Mouse (Mus musculus): ENCODE results near the gene Pcdh18.
A peak's percentile ranks its signal among the peaks of the same experiment; 100 is the strongest.

Pcdh18 gene

GRCm38 (mm10) chr3:49756870-49757625 lies at the start of gene Pcdh18:
Gene Pcdh18, minus strand, starts transcription at chr3:49757325.
- DNase-seq: peak; percentile 50 to 59

- no peak for DNase-seq
Measured at GRCm38 (mm10) chr3:49806823-49807222, 49.7 kb upstream of the Pcdh18 start.

DNA sequence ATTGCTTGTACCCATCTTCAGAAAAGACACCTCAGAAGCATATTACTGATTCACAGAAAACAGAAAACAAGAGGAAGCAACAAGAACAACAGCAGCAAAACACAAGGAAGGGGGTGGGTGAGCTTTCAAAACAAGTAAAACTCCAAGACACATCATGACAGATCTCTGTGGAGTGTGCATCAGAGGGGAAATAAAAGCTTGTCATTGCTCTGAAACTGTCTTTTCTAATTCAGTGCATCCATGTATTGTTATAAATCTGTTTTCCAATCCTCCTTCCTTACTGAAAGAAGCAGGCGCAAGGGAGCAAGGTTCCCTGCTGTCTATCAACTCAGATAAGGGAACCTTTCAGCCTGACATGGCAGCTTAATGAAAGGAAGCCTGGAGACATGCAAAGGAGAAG lies 48.4 kb upstream of the Pcdh18 start:
- DNase-seq: no peak

DNA sequence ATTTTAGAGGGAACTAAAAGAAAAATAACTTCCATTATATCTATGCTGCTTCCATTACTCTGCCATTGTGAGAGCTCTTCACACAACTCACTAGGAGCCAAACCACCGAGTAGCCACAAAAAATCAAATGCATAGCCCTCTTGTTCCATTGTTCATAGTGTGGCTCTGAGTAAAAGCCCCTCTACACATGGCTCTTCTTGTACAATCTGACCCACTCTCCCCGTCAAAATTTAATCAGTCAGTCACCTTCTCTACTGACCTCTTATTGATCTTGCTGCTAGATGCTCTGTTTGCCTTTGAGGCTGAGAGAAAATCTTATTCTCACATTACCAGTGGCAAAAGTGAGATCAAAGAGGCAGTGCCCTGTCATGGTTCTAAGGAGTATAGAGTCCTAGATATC lies 31.2 kb upstream of the Pcdh18 start:
- no peak for DNase-seq

- DNase-seq: no peak
Measured at GRCm38 (mm10) chr3:49787719-49788118, 30.6 kb upstream of the Pcdh18 start.

- peak; percentile 60 to 76 for DNase-seq
Measured at GRCm38 (mm10) chr3:49768992-49769738, 12.0 kb upstream of the Pcdh18 start.

- peak; percentile 45 to 62 for DNase-seq
Measured at GRCm38 (mm10) chr3:49762711-49763110, 5.6 kb upstream of the Pcdh18 start.

GRCm38 (mm10) chr3:49761971-49762370 lies 4.8 kb upstream of the Pcdh18 start:
- DNase-seq: peak; percentile 59 to 85

- DNase-seq: no peak
Measured at GRCm38 (mm10) chr3:49757626-49758019, 498 bp upstream of the Pcdh18 start.

DNA sequence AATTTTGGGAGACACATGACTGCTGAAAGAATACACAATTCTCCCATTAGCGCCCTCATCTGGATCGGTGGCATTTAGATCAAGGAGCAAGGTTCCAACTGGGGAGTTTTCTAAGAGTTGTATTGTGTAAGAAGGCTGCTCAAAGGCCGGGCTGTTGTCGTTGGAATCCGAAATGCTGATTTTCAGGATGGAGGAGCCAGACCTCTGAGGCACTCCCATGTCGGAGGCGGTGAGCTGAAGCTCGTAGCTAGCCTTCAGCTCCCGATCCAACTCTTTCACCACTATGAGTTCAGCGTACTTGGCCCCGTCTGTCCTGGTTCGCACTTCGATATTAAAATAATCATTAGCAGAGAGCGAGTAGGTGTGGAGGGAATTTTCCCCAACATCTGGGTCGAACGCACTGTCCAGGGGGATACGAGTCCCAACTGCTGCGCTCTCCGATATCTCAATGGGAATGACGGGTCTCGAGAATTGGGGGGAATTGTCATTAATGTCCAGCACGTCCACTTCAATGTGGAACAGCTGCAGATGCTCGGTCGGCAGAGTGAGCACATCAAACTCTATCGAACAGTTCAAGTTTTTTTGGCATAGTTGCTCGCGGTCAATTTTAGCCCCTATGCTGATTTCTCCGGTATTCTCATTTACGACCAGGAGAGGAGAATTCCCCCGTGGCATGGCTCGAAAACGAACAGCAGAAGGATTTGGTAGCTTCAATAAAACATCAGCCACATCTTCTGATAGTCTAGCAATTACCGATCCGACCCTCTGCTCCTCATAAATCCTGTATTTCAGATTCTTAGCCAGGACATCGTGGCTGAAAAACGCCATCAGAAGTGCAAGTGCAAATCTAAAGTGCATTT lies 909 bp downstream of the Pcdh18 start:
- DNase-seq: peak; percentile 28 to 33

- no peak for DNase-seq
Measured at GRCm38 (mm10) chr3:49752766-49753165, 4.4 kb downstream of the Pcdh18 start.

DNA sequence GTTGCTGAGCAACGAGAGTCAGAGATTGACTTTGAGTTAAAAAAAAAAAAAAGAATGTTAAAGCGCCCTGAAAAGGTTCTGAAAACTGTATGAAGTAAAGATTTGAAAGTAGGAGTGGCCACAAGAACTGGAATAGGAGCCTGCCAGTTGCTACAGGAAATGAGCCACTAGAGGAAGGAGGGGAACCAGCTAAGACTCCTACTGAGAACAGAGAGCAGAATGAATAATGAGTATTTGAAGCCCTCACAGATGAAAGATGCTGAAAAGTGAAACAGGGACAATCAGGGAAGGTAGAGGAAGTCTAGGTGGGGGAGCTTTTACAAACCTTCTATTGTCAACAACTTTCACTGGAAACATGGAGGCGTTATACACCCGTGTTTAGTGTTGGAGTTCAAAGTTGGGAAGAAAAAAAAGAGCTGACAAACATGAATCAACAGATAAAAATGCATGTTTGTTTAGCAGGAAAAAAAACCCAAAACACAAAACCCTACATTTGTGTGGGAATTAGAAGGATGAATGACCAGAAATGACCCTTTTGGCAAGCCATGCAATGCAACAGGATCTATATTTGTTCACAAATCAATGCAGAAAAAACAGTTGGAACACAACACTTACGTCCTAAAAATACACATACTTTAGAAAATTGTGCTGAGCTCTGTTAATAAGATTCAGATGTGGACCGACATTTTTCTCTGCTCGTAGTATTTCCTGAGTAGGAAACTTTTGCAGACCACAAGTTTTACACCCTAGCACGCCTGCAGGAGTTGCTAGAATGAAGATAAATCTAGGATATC lies 7.4 kb downstream of the Pcdh18 start:
- no peak for DNase-seq

- DNase-seq: no peak
Measured at GRCm38 (mm10) chr3:49748054-49748453, 9.1 kb downstream of the Pcdh18 start.

DNA sequence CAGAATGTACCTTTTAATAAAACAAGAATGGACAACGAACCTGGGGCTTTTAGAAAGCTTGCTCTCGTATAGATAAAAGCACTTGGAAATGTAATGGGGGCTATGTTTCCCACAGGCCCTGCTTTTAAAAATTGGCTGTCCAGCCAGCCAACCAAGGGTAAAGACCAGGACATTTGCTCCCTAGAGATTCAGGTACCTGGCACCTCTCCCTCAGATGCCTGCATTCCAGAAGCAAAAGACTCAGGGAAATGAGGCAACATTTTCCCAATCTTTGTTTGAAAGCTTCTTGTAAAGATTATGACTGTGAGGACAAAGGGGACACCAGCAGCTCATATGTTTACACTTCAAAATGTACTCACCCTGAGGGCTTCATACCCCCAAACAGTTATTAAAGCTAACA lies 18.1 kb downstream of the Pcdh18 start:
- no peak for DNase-seq

DNA sequence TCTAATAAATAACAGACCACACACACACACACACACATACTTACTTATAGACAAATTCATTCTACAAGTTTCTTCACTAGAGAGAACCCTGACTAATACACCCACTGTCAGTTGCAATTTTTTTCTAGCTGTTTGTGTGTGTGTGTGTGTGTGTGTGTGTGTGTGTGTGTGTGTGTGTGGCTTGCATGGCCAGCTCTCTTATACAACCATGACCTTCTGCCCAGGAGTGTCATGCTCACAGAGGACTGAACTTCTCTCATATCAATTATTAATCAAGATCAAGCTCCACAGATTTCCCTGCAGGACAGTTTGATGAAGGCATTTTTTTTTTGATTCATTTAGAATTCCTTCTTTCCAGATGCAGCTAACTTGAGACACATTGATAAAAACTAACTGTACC lies 18.6 kb downstream of the Pcdh18 start:
- no peak for DNase-seq

GRCm38 (mm10) chr3:49706503-49706902 lies 50.6 kb downstream of the Pcdh18 start:
- no peak for DNase-seq

GRCm38 (mm10) chr3:49699951-49700350 lies 57.2 kb downstream of the Pcdh18 start:
- no peak for DNase-seq

Measured in cerebellum, postnatal 14 days (tissue).